Mouse (Mus musculus) embryo, embryonic 10 days (tissue): Measurements from ENCODE around the gene Ano4.
"Not testable (repeated sequence)": the region's sequence is repeated elsewhere in the genome, so short reads cannot be mapped to it uniquely, and the experiment has no call there.

Experiments used
- DNase-seq: peaks from one replicate; pipeline ENCODE4 v3.0.0-alpha.2; 2015; ENCODE audit warnings: low spot score

The Ano4 gene

DNA sequence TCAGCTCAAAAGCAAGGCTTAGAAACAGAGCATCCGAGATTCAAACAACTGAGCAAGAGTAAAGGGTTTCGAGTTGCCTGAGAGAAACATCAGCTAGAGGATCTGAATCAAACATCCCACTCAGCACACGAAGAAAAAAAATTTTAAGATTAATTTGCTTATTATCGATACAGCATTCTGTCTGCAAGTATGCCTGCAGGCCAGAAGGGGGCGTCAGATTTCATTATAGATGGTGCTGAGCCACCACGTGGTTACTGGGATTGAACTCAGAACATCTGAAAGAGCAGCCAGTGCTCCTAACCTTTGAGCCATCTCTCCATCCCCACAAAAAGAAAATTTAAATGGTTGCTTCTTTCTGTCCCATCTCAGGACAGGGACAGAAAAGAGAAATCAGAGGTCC, 223.2 kb downstream of the Ano4 start:
- no peak for DNase-seq

DNA sequence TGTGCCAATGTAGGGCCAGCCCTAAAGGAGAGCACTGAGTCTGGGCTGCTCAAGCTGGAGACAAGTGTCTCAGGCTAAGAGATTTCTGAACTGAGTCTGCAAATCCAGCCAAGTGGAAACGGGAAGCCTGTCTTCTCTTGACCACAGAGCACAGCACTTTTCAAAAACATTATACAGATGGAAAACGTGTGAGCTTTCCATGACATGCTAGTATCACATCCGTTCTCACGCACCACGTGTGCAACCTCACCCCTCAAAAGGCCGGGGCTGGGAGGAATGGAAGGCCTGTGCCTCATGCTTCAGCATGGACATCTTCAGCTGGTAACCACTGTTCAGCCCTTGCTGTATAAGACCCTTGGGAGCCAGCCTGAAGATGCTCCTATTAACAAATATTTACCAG, 230.2 kb downstream of the Ano4 start:
- DNase-seq, result no peak

DNA sequence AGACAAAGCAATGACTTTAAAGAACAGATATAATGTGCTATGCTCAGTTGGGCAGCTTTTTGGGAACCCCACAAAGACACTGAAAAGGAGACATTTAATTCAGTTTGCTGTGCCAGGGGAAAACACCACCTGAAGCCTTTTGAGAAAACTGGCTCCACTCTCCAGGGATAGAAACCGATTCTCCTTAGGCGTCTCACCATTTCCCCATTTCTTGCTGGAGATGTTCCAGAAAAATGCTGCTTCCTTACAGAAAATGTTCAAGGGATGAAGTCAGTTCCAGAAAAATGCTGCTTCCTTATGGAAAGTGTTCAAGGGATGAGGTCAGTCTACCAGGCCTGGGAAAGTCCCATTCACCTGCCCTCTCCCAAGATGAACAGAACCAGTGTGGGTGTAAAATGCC, 233.1 kb downstream of the Ano4 start:
- DNase-seq, result no peak

DNA sequence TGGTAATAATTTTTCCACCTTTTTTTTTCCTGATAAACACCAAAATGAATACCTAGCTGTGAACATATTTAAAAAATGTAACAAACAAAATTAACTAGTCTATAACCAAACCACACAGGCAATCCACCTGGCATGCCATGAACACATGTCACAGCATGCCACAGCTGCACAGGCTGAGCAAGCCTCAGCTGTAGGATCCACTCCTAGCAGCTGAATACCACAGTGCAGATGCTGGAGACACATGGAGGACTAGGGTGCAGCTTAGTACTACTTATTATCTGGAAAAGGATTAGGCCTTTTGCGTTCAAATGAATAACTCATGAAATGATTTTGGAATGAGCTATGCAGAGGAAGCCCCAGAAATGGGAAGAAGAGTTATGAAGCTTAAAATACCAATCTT, 233.6 kb downstream of the Ano4 start:
- no peak for DNase-seq

DNA sequence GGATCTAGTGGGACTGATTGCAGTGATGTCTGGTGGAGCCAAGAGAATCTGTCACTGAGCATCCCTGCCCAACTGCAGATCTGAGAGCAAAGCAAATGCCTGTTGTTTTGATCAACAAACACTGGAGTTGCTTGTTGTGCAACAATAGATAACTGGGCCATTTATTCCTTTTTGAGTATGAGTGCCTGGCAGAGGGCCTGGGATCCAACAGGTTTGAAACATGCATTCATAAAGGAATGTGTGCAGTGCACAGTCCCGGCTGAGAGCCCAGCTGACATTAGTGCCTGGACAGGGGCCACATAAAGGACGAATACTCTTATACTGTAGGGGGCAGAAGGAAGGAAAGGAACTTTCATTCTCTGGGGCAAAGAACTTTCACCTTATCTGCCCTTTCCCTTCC, 241.0 kb downstream of the Ano4 start:
- no peak for DNase-seq

DNA sequence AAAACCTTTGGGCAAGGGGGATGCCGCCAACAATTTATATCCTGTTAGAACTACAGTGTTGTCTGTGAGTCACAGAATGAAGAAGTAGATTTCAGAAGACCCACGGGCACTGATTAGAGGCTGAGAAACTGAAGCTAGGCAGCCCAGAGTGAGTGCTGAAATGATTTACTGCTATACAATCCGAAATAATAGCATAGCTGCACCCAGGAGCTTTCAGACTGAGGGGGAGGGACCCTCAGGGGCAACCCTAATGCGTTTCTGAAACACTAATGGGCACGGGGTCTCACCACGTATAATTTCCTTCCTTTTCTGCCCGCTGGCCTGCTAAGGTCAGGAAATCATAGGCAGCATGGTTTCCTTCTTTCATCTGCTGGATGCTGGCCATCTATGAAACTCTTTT, 242.5 kb downstream of the Ano4 start:
- no peak for DNase-seq

DNA sequence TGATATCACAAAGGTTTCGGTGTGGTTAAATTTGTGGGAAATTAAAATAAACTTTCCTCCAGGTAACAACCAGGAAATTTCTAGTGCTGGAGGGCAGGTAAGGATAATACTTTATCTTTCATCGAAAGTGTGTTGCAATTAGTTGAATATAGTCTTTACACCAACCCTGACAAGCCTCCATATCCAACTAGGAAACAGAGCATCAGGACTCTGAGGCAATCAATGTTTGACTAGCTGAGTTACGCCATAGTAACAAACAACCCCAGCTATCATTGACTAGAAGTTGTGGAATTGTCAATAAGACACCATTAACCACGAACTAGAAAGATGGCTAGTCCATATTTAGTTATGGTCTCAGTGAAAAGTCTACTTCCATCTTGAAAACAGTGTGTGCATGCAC, 246.4 kb downstream of the Ano4 start:
- no peak for DNase-seq

DNA sequence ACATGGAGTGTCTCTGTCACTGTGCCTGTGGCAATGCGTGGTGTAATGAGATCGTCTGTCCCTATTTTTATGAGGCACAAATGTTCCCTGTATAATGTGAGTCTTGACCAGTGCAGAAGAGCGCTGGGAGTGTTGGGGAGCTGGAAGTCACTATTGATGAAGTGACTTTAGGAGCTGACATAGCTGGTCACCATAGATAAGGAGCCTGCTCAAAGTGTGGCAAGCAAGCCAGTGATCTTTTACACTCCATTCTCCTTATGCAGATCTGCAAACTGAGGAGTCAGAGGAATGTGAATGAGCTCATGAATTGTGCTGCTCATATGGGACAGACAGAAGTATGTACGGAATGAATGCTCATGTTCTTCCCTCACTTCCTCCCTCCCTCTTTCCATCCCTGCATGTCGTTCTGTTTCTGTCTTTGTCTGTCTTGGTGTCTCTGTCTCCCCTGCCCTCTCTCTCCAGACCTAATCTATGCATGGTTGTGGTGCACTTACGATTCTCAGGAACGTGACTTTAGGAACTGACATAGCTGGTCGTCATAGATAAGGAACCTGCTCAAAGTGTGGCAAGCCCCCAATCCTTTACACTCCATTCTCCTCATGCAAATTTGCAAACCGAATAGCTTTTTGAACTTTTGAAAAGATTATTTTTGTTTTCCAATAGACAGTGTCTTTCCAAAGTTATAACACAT, 252.1 kb downstream of the Ano4 start:
- no peak for DNase-seq

DNA sequence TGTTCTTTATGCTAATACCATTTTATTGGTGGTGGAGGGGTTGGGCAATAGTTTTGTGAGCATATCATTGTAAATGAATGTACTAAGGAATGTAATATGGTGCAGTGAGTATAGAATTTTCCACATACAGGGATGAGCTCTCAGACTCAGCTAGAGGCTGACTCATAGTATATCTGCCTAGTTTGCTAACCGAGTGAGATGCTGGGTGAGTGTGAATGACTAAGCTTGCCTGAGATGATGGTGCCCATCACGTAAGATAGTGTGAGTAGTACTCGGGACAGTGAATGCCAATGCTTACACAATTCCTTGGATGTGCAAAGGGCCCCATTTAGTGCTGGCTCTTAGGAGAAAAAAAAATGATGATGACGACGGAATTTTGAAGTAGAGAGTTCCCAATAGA, 267.1 kb downstream of the Ano4 start:
- DNase-seq, result no peak

DNA sequence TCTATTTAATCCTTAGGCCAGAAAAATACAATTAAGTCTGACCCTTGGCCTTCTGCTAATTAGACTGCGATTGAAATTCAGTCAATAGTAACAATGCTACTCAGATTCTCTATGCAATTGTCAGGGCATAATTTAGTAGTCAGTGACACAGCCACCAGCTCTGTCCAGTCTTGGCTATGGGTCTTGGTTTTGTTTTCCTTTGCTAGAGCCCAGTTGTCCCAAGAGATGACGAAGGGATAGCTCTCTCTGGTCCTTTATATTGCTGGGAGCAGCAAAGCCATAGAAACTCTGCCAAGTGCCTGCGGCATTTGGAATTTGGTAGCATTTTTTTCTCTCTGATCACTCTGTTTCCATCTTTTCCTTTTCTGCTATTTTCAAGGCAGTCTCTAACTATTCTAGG, 288.7 kb downstream of the Ano4 start:
- no peak for DNase-seq

DNA sequence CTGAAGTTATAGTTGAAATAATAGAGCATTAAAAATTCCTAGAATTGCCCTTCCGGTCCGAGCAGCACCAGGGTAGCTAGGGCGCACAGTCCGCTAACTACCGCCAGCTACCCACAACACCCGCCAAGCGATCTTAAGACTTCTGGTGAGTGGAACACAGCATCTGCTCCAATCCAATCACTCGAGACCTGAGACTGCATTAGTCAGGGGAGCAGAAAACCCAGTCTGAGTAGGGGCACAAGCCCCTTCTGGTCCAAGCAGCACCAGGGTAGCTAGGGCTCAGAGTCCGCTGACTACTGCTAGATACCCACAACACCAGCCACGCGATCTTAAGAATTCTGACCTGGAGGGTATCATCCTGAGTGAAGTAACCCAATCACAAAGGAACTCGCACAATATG, 299.6 kb downstream of the Ano4 start:
- not testable (repeated sequence) for DNase-seq

DNA sequence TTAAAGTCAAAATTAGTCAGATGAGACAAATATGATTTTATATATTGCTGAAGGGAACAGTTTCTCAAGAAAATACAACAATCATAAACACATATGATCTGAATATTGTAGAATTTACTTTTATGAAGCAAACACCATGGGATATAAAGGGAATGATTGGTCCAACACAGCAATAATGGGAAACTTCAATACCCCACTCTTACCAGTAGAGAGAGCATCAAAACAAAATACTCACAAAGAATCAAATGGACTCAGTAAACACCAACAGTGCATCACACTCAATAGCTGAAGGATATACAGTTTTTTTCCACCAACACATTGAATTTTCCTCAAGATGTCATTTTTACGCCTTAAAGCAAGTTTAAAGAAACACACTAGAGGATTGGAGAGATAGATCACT, 300.4 kb downstream of the Ano4 start:
- DNase-seq, result no peak

DNA sequence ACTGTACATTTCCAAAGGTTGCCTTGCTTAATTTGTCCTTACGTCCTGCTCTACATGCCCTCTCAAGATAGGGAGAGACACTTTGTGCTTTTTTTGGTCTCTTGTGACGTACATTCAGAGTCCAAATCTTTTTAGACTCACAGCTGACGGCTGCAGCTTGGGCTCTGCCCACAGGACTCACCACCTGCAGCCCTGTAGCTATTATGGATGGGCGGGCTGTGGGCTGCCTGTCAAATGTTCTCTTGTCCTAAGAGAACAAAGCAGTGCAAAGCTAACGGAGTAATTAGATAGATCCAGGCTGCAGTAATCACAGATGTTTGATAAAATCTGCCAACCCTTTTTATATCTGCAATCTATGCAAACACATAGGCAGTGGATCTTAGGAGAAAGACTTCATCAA, 325.6 kb downstream of the Ano4 start:
- no peak for DNase-seq

DNA sequence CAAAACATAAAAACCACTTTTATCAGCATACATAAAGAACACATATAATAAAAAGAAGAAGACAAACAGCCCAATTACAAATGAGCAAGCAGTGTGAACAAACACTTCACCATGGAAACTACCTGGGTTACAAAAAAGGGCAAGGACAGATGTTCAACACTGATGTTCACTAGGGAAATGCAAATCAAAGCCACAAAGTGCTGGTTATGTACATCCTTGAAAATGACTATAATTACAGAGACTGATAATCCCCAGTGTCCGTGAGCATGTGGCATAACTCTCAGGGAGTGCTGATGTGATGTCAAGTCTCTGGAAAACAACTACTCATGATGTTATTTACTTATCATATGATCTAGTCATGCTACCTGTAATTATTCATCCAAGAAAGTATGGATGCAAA, 336.3 kb downstream of the Ano4 start:
- no peak for DNase-seq

DNA sequence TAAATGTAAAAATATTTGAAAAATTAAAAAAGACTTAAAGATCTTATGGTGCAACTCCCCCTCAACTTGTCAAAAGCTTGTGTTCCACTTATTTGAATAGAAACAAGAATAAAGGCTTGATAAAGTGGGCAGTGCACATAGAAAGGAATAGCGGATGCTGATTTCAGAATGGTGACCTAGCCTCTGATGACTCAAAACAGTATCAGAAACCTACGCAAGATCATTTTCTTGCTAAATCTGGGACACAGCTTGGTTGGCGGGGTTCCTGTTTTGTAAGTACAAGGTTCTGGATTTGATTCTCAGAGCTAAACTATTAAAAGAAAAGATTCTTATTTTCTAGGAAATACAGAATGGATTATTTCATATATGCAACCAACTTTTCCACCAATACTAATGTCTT, 340.0 kb downstream of the Ano4 start:
- DNase-seq, result no peak

DNA sequence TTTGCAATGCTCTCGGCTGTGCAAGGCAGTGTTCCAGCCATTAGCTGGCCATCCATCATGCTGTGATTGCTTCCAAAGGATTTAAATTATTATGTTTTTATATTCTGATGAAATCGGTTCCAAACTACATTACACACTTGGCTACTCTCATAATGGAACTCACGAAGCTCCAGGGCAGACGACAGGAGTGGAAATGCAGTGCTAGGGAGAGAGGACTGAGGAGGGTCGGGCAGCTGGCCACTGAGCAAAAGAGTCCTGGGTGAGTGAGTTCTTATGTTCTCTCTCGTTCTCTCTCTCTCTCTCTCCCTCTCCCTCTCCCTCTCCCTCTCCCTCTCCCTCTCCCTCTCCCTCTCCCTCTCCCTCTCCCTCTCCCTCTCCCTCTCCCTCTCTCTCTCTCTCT, 357.6 kb downstream of the Ano4 start:
- no peak for DNase-seq

DNA sequence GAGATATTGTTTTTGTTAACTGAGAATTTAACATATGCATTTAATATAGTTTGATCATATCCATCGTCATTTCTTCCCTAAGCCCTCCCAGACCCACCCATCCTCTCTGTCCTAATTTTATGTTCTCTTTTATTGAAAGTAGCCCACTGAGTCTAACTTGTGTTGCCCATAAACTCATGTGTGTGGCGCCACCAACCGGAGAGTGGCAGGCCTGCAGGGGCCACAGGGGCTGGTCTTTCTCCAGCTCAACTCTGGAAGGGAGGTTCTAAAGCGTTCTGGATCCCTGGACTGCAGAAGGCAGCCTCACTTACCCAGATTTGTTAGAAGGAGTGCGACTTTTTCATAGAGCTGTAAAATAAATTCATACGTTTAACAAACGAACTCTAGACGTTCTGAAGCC, 361.1 kb downstream of the Ano4 start:
- peak; percentile 62 for DNase-seq

DNA sequence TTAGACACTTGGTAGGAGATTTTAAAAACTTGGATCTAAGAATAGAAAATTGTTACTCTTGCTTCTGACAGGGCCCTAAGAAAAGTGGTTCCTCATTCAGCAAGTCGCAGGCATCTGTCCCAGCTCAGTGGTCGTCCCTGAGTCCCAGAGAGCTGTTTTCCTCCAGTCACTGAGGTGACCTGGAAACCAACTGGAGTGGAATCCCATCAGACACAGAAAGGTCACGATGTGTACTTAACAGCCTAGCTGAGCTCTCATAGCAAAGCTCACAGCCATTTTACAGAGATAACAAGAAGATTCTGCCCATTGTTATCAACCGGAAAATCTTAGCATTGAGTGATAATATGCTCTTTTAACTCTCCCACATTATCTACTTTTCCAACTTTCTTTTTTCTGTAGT, 365.1 kb downstream of the Ano4 start:
- DNase-seq, result no peak

DNA sequence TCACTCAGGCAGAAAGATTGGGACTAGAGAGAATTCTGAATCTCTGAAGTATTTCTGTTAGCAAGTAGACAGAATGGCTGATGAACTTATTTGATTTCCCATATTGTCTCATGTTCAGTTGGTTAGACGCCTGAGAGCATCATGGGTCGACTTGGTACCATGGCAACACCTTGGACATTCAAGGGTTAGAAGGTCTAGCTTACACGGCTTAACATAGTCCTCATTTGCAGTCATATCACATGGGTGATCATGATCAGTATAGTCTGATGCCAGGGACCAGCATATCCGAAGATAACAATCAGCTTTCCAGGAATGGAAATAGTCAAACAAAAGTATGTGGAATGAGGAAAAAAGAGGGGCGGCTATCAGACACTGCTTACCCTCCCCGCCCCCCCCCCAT, 365.6 kb downstream of the Ano4 start:
- DNase-seq, result no peak

DNA sequence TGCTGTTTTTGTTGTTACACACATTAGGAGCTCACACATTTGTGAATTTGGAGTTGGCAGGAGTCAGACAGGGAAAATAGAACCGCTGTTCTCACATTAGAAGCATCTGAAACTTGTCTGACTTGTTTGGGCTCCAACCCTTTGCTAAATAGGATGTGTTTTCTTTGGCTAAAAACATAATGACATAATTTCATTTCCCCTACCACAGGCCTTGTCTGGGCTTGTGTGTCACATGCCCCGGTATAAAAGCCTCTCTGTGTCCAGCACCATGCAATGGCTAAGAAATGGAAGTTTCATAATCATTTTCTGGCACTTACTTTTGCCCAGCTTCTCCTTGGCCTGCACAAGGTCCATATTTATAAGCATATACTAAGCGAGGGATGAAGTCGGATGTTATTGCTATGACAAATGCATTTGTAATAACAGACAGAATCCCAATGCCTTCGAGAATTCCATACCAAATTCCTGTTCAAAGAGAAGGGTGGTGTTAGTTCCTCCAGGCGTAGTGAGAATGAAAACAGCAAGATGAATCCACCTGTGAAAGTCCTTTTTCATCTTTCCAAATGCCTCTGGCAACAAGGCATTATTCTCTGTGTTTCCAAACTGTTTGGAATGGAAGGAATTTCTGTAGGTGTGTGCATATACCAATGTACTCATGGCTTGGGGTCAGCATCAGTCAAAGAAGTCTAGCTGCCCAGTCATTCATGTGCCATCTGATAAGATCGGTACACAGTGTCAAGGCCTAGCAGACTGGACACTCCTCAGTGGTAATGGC, 373.4 kb downstream of the Ano4 start:
- no peak for DNase-seq

DNA sequence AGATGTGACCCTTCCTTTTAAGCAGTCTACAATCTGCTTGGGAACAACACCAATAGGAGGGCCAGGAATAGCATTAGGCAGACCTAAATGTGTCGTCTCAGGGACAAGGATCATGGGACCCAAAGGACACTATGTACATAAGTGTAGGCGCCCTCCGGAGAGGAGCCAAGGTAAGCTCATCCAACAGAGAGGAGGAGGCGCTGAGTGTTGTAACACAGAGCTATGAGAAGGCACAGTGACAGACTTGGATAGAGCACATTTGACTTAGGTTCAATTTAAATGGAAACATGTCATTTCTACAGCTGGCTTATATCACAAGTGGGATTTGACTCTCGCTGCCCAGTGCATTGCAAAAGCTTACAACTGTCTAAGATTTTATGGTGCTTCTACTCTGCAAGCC, 376.0 kb downstream of the Ano4 start:
- DNase-seq, result no peak

DNA sequence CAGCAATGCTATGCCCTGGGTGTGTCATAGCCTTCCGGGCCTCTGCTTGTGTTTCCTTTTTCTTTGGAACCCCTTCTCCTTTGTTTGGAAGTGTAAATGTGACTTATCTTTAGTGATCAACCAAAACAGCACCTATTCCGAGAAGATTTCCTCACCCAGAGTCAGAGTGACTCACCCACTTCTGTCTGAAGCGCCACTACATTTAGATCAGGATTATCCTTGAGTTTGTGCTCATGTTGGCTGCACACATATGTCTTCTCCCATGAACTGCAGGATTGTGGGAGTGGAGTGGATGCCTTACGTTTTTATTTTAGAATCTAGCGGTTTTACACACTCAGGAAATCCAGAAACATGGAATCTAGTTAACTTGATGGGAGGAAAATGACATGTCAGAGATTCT, 383.8 kb downstream of the Ano4 start:
- no peak for DNase-seq

DNA sequence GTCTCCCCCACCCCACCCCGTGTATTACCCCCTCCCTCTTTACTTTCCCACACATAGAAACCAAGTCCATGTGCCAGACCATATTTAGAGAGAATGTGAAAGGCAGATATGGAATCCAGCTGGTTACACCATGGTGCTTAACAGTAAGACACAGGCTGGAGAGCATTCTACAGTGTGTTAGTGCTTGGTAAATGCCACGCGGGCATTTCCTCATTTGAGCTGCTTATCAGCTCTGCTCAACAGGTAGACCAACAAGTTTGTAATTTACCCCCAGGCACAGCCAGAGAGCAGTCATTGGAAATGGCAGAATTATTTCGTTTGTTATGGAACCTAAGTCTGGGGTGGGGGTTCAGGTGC, 394.3 kb downstream of the Ano4 start:
- no peak for DNase-seq

DNA sequence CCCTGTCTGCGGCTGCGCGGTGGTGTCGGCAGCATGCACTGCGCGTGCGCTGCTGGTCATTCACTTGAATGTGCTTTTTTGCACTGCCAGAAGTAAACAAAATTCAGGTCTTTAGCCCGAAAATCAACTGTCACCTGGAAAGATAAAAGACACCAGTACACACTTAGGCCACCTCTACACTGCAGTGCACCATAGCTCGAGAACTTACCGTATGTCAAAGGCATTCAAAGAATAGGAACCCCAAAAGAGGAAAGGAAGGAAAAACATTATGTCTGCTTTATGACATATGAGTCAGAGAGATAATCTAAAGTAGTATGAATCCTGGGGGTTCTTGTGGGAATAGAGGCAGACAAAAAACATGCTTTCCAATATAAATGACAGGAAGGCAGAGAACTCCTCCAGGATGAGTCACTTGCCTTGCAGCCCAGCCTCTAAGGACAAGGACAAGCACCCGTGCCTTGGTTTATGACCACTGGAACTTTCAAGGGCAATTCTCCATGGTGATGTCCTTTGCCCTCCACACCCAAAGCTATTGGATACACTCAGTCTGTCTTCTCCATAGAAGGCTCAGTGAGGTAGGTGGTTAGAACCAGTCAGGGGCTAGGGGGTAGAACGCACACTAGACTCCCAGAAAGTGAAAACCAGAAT, 394.8 kb downstream of the Ano4 start:
- DNase-seq, result no peak
